Mouse (Mus musculus): ENCODE results near the gene Wdsub1.

- no peak for TF ChIP-seq POLR2A (IDR thresholded peaks at IDR 0.05; ENCODE audit: extremely low read depth, insufficient read depth, low read length)
- TF ChIP-seq CTCF (IDR thresholded peaks at IDR 0.05; ENCODE audit: extremely low read depth, insufficient read depth, low read length), result no peak
These were observed 50.6 kb downstream of the Wdsub1 start for GRCm38 (mm10) chr2:59831831-59832230.

Measured in cortical plate, adult 2 months (tissue).